Mouse (Mus musculus) spleen, postnatal 0 days (tissue): ENCODE measurements around the gene Vangl1. TPM values are rescaled to one million over a fixed set of nuclear protein-coding genes. Genes with fewer than 3 reads are reported as not detected.

Experiments used
- polyA plus RNA-seq: library from polyadenylated mRNA; unstranded; fragments of >200 nt; fragmentation: Nextera tagmentation; extraction: Ambion mirVana; gene quantifications from 2 replicates; pipeline ENCODE4 v1.2.1, GENCODE M21; 2015

The Vangl1 gene
- 39.0 and 47.7 TPM in 2 replicates for polyA plus RNA-seq

GRCm38 (mm10) chr3:102203781-102204721 lies at the start of gene Vangl1:
Vangl1 (minus strand) TSS chr3:102204693.

Other genes with a start within 250 kb of the Vangl1 start
- not detected in 2 replicates for gene Nhlh2, start 194.6 kb downstream of the Vangl1 start, polyA plus RNA-seq
- gene Casq2, start 118.3 kb downstream of the Vangl1 start, polyA plus RNA-seq = 0.56 and 0.72 TPM in 2 replicates